Mouse (Mus musculus): ENCODE measurements at regions not wholly inside any gene's neighbourhood (a gene's known extent, or its start where the extent isn't known, plus 50 kb on each side); places are given as distances from the start of the nearest gene placed in this dataset.

- no peak for TF ChIP-seq POLR2A (IDR thresholded peaks at IDR 0.05; ENCODE audit: borderline replicate concordance, insufficient read depth, low read length)
- TF ChIP-seq CTCF (IDR thresholded peaks at IDR 0.05; ENCODE audit: borderline replicate concordance, insufficient read depth, low read depth, low read length), result no peak
These were observed 573.2 kb downstream of the Ndufa4 start for GRCm38 (mm10) chr6:11334137-11334536.
